Mouse (Mus musculus) layer of hippocampus, adult 8-10 months (tissue): ENCODE measurements around the gene Slc45a1. TPM values are rescaled to one million over a fixed set of nuclear protein-coding genes. Genes with fewer than 3 reads are reported as not detected.

Experiments
- DNase-seq, 2 experiments: peaks; one replicate each; pipeline ENCODE4 v3.0.0; 2022; ENCODE audit warnings: low spot score in 2 of 2
- total RNA-seq, 4 experiments: library from RNA; stranded (reverse); gene quantifications; 2 replicates each; pipeline ENCODE4 v1.2.4; 2022

Gene Slc45a1
- total RNA-seq, 4 experiments from 2014 or later: 36.2 to 45.2 (median 44.1) TPM

DNA sequence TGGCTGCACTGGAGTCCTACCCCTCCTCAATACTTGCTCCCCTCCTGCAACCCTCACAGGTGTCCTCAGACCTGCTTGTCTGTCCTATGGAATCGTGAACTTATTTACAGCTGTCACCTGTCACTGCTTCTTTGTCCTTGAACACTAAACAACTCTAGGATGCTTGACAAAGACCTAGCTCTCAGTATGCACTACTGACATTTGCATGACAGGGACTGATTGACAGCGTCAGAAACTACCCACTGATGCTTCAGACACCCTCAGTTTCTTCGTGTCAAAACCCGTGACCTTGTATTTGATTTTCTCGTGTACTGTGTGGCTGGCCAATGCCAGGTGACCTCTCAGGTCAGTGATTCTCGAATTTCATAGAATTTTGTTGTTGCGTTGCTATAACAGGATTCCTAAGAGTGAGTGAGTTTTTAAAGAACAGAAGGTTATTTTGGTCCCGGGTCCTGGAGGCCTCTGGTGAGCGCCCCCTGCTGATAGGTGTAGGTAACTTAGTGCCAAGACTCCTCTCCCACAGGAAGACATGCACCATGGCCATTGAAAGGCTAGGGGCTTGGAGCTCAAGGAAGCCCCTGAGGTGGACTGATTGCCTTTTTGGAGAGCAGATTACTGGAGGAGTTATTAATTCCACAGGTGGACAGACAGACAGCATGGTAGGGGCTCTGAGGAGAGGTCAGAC, 8.1 kb upstream of the Slc45a1 start:
- DNase-seq: no peak

DNA sequence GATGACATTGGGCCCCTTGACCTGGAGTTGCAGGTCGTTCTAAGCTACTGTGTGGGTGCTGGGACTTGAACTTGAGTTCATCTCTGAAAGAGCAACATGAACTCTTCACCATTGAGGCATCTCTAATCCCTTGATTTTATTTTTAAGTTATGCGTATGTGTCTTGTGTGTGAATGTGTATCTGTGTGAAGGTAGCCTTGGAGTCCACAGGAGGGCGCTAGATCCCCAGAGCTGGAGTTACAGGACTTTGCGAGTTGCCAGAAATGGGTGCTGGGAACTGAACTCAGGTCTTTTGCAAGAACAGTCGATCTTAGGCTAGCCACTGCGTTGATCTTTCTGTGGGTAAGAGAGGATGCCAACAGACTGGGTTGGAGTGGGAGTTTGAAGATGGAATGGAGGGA, 4.5 kb upstream of the Slc45a1 start:
- DNase-seq: no peak

DNA sequence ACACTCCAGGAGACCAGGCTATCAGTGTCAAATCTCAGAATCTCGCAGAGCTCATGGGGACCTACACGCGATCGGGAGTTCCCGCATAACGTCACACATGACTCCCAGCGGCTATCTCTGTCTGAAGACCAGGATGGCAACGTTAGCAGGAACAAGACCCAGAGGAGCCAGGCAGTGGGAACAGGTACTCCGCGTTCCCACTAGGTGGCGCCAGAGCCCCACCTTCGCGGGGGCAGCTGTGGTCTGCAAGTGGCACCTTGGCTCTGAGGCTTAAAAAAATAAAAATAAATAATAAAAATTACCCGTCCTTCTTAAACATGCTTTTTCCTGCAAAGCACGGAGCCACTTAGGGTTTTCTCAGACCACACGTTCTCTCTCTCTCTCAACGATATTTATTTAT, 4.0 kb upstream of the Slc45a1 start:
- DNase-seq: peak; percentile 66 to 84

DNA sequence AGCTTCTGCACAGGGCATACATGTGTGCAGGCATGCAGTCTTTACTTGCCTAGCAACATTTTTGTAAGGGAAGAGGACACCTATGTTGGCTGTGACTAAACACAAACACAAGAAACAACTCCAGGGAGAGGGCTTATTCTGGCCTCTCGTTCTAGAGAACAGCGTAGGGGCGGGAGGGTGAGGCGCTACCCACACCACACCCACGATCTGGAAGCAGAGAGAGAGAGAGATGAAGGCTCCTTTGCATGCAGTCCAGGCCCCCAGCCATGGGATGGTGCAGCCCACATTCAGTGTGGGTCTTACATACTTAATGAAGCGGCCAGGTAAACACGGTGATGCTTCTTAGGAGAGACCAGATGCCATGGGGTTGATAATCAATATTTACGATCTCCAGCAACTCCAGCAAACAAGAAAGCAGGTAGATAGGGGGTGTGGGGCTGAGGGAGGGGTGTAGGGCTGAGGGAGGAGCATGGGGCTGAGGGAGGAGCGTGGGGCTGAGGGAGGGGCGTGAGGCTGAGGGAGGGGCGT, 1.2 kb upstream of the Slc45a1 start:
- no peak for DNase-seq

DNA sequence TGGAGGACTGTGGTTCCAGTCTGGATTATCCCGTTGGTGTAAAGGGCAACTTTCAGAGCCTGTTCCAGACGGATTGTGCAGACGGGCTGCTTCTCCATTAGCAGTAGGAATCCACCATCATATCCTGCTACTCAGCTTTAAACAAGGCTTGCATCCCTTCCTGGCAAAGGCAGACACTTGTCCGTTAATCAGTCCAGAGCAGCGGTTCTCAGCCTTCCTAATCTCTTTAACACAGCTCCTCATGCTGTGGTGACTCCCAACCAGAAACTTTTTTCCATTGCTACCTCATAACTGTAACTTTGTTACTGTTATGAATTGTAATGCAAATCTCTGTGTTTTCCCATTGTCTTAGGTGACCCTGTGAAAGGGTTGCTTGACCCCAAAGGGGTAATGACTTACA, 2.6 kb downstream of the Slc45a1 start:
- DNase-seq: no peak

DNA sequence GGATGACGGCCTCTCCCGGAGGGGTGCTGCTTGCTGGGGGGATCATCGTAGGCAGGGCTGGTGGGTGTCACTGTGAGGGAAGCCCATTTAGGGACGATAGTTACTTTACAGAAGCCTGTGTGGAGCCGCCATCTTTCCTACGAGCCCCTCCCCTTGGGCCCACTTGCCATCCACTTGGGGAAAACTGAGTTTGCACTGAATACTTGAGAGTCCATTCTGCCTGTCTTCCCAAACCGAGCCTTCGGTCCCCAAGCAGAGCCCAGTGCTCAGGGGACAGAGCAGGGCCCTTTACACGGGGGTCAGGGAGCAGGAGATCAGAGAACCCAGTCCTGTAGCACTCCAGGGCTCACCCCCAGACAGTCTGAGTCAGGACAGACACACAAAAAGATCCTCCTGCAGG, 7.7 kb downstream of the Slc45a1 start:
- DNase-seq: no peak

DNA sequence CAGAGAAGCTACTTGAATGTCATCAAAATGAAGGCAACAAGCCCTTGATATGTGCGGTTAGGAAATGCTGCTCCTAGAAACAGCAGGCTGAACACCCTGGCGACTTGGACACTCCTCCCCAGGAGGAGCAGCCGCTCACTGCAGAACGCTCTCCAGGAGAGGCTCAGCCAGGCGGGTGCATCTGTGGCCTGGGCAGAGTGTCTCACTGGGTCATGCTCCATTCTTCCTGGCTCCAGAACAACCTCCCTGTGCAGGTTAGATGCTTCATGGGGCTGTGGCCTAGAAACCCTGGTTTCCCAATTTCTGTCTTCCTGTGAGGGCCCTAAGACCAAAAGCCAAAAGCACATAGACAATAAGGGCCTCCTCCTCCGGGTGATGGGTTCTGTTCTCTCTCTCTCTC, 15.3 kb downstream of the Slc45a1 start:
- DNase-seq: no peak

DNA sequence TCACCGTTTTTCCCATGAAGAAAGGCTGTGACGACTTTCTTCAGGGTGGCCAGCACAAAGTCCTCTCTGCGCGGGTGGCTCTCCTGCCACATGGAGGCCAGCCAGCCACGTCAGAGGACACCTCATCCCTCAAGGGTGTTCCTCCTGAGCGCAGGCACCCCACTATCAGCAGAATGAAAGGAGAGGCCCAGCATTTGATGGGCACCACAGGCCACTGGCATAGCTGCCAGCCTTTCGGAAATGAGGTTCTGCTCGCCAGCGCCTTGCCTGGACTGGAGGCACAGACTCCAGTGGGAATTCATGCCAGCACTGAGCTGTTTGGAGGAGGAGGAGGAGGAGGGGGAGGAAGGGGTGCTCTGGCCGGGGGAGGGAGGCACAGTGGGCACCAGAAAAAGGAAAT, 16.4 kb downstream of the Slc45a1 start:
- no peak for DNase-seq

DNA sequence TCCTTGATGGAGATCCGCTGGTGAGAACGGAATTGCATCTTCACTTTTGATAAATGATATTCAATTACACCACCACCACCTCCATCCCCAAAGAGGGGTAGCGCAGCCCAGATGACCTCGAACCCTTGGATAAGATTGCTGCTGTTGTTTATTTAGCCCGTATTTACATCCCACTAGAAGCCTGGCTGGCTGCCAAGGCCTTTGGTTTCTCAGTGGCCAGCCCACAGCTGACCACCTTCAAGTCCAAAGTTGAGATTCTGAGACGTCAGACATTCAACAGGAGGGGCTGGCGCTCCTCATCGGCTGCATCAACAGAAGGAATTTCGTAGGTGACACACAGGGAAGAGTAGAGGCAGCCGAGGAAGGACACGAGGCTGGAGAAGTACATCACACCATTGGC, 22.7 kb downstream of the Slc45a1 start:
- DNase-seq: no peak

DNA sequence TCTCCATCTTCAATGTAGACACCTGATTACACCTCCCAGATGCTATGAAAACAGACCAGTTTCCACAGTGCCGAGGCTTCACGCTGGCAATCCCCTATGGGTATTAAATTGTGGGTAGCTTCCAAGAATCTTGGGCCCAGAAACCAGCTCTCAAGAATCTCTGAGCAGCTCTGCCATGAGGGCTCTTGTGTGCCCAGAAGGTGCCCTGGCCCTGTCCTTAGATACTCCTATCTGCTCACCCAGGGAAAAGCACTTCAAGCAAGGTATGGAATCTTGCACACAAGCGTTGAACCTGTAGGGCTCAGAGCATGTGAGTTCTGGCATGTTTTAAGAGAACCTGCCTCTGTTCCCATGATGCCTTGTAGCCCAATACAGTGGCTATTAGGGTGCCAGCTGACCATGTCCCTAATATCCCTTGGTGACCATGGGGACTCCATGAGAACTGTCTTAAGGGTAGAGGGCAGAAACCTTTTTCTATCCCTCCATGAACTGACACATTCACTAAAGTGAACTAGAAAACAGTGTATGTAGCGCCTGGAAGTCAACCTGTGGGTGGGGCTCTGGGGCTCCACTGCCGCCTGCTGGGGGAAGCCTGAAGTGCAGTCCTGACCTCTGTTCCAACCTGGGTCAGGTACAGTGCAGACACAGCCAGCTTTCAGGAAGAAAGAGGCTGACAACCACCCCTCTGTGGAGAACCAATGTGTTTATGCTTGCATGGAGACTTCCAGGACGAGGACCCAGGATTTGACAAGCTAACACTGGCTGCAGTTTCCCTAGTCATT, 25.8 kb downstream of the Slc45a1 start:
- peak in 1 of 2 experiments; percentile 49 for DNase-seq

DNA sequence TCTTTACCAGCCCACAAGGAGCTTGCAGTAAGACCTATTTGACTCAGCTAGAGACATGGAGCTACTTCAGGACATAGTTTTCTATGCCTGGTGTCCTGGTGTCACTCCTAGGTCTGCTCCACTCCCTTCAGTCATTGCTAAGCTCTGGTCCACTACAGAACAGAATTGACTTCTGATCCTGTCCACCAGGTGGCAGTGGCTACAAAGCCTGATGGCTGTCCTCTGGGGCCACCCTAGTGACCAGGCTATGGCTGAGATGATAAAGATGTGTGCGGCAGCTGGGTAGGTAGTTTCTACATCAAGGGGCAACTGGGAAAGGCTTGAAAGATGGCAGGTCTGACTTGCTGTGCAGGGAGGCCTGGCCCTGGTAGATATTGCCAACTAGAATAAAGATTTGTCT, 26.5 kb downstream of the Slc45a1 start:
- DNase-seq: peak in 1 of 2 experiments; percentile 62

DNA sequence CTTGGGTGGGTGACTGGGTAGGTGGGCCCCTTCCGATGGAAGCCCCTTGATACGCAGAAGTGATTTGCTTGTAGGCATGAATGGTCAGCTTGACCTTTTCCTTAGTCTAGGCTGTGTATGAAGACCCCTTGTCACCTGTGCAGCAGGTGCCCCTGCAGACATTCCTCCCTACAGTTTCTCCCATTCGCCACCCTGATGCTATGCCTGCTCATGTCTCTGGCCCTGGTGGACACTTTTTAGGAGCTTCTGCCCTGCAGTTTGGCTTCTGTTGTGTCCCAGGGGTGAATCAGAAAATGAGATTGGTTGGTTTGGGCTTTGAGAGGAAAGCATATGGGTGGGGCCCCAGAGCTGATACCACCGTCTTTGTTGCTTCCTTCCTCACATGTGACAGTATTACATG, 27.0 kb downstream of the Slc45a1 start:
- no peak for DNase-seq

DNA sequence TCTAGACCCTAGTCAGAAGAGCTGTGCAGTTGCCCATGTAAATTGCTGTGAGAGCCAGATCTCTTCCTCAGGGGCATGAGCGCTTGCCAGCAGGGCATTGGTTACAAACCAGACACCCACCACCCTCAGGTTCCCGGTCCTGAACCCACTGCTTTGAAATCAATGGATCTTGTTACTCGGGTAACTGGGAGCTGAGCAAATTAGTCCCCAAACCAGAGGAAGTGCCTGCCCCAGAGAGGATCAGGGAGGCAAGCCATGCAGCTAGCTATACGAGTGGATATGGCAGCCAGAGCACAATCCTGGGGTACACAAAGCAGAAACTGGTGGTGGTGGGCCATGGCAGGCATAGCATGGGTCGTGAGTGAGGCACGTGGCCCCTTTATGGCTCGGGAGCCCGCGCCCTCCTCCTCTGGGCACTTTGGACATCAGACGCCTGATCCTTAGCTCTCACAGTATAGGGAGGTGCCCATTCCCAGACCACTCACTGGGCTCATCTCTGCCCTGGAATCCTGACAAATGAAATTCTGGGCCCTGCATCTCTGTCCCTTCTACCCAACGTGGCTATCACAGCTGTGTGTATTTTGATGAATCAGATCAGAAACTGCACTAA, 27.7 kb downstream of the Slc45a1 start:
- DNase-seq: no peak

DNA sequence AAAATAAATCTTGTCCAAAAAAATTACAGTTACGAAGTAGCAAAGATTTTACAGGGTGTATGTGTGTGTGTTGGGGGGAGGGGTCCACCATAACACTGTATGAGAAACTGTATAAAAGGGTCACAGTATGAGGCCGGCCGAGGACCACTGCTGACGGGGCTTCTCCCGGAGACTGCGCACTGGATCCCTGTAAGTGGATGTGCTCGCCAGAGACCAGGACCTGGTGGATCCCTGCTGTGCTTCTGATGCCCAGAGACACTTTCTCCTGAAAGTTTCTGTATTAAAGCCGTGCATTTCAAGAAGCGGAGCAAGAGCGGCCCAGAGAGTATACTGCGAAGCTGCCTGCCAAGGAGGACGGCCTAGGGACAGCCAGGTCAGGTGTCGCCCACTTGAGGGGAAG, 29.3 kb downstream of the Slc45a1 start:
- no peak for DNase-seq

DNA sequence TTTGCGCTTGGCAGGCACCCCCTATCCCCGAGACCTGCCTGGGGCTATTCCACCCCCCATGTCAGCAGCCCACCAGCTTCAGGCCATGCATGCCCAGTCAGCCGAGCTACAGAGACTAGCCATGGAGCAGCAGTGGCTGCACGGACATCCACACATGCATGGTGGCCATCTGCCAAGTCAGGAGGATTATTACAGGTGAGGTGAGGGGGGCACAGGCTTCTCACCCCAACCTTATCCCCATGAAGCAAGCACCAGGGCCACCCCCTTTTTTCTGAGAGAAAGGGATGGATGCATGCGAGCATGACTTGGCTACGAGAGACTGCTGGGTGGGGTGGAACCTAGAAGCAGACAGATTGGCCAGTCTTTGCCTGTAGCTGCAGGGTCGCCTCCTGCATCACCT, 33.0 kb downstream of the Slc45a1 start:
- DNase-seq: no peak

DNA sequence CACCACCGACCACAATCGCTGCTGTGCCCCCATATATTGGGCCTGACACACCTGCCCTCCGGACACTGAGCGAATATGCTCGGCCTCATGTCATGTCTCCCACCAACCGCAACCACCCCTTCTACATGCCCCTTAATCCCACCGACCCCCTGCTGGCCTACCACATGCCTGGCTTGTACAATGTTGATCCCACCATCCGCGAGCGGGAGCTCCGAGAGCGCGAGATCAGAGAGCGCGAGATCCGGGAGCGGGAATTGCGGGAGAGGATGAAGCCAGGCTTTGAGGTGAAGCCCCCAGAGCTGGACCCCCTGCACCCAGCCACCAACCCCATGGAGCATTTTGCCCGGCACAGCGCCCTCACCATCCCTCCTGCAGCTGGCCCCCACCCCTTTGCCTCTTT, 35.1 kb downstream of the Slc45a1 start:
- no peak for DNase-seq

DNA sequence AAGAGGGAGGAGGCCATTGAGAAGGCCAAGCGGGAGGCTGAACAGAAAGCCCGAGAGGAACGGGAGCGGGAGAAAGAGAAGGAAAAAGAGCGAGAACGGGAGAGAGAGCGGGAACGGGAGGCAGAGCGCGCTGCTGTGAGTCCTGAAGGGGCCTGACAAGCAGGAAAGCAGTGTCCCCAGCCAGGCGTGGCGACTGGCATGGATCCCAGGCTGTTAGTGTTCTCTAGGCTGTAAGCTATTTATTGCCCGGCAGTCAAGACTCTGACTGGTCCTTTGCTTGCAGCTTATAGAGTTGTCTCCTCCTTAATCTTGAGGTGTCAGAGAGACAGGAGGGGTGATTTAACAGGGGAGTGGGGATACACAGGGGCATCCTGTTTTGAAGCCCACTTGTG, 35.9 kb downstream of the Slc45a1 start:
- no peak for DNase-seq

DNA sequence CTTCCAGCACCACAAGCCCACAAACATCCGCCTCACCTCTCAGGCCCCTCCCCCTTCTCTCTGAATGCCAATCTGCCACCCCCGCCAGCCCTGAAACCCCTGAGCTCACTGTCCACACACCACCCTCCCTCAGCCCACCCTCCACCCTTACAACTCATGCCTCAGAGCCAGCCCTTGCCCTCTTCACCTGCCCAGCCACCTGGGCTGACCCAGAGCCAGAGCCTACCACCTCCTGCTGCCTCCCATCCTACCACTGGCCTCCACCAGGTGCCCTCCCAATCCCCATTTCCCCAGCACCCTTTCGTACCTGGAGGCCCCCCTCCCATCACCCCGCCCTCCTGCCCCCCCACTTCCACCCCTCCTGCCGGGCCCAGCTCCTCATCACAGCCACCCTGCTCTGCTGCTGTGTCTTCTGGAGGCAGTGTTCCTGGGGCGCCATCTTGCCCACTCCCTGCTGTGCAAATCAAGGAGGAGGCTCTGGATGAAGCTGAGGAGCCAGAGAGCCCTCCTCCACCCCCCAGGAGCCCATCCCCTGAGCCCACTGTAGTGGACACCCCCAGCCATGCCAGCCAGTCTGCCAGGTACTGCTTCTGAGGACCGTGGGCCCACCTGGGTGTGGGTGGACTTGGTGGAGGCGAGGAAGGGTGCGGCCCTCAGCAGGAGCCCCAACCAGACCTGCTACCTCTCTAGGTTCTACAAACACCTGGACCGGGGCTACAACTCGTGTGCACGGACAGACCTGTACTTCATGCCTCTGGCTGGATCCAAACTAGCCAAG, 36.5 kb downstream of the Slc45a1 start:
- no peak for DNase-seq

DNA sequence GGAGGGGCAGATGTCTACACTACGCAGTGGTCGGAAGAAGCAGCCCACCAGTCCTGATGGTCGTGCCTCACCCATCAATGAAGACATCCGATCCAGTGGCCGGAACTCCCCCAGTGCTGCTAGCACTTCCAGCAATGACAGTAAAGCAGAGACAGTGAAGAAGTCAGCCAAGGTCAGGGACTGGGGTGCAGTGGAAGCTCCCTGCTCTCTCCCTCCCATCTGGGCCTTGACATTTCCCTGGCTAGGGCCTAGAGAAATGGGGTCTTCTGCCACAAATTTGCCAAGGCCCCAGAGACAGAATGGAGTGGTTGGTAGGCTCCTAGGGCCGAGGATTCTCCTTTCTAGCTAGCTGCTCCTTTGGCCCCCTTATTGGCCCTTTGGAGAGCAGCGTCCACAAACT, 38.3 kb downstream of the Slc45a1 start:
- DNase-seq: no peak

DNA sequence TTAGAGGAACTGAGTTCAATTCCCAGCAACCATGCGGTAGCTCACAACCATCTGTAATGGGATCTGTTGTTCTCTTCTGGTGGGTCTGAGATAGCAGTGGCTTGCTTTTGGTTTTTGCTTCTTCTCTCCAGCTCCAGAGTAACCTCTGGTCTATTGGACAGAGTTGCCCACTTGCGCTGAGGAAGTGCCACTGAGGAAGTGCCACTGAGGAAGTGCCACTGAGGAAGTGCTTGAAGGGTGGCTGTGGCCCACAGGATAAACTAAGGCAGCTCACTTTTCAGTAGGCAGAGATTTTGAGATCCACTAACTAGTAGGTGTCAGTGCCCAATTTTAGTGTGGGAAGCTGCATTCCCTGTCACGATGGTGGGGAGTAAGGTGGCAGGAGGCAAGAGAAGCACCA, 43.3 kb downstream of the Slc45a1 start:
- DNase-seq: no peak

DNA sequence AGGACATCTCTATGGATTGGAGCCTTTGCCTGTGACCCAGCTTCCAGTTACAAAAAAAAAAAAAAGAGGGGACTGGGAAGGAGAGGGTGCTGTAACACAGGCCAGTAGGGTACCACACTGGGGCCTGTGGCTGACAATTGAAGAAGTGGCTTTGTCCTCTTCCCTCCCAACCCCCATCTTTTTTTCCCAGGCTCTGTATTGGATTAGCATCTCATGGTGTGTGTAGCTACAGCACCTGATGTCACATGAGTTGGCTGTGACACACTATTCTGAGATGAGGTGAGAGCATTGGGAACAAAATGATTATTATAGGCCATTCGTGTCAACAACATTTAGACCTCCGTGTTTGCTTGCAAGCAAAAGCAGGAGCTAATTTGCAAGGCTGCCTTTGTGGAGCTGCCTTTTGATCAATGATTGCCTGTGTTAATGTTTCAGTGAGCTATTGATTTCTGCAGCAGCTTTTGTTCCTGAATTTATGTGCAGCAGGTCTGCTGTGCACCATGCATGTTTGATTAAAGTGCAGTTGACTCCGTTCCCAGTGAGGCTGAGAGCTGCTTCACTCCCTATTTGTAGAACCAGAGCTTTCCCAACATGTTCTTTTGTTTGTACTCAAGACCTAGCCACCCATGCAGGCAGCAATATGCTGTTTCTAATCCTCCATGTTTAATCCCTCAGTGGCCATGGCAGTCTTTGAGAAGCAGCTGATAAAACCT, 45.4 kb downstream of the Slc45a1 start:
- no peak for DNase-seq
